Mouse (Mus musculus) left cerebral cortex, adult 9 months (tissue): ENCODE measurements at regions not wholly inside any gene's neighbourhood (a gene's known extent, or its start where the extent isn't known, plus 50 kb on each side); places are given as distances from the start of the nearest gene placed in this dataset.
"Not testable (repeated sequence)": the region's sequence is repeated elsewhere in the genome, so short reads cannot be mapped to it uniquely, and the experiment has no call there.

Source experiments
- DNase-seq, 2 experiments: peaks; one replicate each; pipeline ENCODE4 v3.0.0; 2022; ENCODE audit warnings: low spot score in 2 of 2

DNA sequence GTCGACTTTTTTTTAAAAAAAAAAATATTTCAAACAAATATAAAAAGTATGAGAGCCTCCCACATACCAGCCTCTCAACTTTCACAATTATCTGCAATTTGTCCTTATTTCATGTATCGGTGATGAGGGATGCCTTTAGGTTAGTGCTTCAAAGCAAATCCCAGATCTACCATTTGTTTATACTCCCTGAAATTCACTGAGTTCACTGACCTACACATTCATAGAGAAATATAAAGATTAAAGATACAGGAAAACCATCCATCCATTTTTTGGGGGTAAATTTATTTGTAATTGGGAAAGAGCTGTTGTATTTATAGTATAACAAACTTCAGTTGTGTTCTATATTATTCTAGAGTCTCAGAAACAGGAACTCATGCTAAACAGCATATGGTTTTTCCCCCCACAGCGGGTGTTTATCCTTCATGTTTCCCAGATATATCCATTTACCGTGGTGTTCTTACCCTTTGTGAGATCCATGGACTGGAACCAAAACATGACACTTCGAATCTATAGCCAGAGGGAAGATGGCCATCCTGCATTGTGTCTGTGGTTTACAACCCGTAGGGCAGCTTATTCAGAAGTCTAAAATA, 120.1 kb upstream of the Cpsf6 start:
- DNase-seq = no peak

GRCm38 (mm10) chr10:117499177-117499863, 119.5 kb upstream of the Cpsf6 start:
- no peak for DNase-seq

DNA sequence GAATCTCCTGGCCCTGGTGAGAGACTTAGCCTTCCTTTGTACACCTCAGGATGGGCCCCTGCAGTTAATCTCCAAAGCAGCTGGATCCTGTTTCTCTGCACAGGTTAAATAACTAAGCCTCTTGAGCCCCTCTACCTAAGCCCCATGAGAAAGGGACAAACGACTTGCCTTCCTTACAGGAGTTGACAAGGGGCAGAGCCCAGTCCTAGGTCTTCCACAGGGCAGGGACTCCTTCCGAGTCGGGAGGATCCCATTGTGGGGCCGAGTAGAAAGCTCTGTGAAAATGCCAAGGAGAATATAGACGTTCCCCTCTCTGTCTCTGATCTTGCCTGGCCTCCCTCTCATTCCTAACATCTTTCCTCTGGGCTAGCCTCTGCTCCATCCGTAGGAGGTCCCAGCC, 118.7 kb upstream of the Cpsf6 start:
- no peak for DNase-seq

DNA sequence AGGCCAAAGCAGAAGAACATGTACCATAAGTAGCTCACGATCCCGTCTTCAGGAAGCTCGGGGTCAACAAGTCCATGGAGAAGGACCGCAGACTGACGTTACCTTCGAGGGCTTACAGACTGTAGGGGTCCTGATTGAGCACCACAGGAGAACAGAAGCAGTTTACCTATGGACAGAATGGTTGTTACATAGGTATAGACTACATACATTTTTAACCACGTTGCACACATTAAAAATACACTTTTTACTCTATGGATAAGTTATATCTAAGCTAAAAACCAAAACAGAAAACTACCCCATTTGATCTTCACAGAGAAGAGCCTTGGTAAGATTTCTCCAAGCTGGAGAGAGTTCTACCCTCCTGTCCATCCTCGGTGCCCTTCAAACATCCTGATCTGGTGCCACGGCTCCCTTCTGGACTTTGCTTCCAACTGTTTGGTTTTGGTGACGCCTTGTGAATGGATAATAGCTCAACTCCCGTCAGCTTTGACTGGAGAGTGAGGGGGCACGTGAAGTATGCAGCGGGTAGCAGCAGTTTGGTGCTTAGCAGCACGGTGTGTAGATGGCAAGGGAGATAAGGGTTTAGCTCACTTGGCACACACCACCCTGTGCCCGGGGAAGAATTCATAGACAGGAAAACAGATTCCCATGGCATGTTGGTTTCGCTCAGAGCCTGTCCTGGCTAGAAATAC, 117.9 kb upstream of the Cpsf6 start:
- DNase-seq = no peak

DNA sequence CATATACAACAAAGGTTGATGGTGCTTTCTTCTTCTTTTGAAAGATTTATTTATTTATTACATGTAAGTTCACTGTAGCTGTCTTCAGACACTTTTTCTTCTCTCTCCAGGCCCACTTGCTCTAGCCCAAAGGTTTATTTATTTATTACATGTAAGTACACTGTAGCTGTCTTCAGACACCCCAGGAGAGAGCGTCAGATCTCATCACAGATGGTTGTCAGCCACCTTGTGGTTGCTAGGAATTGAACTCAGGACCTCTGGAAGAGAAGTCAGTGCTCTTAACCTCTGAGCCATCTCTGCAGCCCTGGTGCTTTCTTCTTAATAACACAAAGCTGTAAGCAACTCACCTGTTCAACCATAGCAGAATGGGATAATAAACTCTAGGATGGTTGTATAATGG, 117.3 kb upstream of the Cpsf6 start:
- DNase-seq = not testable (repeated sequence)

DNA sequence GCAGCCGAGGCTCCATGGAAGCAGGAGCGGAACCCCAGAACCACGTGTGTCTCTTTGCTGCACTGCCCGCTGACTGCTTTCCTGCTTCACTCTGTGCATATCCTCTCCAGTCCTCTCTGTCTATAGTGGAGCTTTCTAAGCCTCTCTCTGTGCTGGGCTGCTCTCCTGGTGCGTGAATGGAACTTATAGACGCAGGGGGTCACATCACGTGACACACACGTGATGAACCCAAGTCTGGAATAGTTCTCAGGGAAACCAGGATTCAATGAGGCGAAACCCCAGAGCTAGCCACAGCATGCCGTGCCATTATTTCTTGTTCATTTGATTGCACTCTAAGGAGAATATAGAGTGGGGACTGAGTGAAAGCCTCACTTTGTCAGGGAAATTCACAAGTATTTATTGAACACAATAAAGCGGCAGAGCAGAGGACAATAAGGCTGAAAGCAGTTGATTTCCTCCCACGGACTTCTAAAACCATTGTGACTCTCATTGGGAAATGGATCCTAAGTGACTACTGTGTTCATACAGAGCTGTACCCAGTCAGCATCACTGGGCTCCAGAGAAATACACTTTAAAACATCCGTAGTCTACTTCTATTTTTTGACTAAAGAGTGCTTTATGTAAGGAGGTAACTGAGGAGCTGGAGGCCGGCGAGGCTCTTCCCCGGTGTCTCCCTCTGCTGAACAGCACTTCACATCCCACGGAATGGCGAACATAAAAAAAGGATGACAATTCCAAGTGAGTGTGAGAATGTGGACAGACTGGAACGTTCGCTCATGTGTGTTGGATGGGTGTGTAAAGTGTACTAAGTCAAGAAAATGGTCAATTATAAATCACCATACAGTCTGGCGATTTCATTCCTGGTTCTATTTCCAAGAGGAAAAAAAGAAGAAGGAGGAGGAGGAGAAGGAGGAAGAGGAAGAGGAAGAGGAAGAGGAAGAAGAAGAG, 116.5 kb upstream of the Cpsf6 start:
- DNase-seq = no peak

DNA sequence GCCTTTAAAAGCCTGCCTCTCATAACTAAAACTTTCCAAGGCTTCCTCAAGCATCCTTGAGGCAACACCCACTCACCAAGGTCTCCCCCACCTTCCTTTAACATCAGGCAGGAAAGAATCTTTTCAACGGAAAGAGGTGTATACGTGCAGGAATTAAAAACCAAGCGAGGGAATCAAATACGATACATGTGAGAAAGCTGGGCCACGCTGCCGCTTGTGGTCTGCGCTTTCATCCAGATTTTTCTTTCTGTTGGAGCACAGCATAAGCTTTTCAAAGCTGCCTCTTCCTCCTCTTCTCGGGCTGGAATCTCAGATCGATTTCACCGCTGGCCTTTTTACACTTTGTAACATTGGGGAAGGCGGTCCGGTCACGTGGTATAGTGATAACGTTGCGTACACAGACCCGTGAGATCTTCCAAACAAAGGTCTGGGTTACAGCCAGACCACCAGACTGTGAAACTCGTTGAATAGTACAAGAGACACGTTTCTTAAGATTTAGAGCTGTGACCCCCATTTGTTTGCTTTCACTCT, 114.4 kb upstream of the Cpsf6 start:
- DNase-seq = no peak

GRCm38 (mm10) chr10:117493824-117494121, 114.0 kb upstream of the Cpsf6 start:
- DNase-seq = no peak

GRCm38 (mm10) chr10:117493091-117493823, 113.4 kb upstream of the Cpsf6 start:
- no peak for DNase-seq

DNA sequence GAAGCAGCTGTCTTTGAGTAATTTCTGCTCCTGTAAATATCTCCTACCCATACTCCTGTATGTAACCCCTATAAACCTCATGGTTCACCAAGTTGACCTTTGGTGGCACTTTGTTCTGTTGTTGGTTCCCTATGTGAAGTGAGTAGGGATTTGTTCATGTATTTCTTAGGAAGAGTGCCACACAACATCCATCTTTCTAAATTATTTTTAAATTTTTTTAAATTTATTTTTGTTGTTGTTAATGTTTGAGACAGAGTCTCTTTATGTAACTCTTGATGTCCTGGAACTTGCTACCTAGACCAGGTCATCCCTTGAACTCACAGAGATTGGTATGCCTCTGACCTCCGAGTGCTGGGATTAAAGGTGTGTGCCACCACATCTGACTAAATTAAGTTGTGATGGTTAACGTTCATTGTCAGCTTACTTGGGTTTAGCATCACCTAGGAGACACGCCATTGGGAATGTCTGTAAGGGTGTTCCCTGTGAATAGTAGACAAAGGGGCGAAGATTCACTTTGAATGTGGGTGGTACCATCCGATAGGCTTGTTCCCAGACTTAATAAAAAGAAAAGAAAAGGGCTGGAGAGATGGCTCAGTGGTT, 112.7 kb upstream of the Cpsf6 start:
- DNase-seq = no peak

DNA sequence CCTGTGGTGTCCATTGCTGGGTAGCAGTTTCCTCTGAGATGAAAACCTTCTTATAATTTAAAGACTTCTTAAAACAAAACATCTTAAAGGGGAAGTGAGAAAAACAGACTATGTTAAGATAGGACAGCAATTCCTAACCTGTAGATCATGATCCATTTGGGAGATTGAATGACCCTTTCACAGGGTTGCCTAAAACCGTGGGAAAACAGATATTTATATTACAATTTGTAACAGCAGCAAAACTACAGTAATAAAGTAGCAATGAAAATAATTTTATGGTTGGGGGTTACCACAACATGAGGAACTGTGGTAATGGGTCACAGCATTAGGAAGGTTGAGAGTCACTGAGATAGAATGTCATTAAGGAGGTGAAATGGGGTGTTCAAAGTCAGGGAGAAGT, 111.9 kb upstream of the Cpsf6 start:
- no peak for DNase-seq

DNA sequence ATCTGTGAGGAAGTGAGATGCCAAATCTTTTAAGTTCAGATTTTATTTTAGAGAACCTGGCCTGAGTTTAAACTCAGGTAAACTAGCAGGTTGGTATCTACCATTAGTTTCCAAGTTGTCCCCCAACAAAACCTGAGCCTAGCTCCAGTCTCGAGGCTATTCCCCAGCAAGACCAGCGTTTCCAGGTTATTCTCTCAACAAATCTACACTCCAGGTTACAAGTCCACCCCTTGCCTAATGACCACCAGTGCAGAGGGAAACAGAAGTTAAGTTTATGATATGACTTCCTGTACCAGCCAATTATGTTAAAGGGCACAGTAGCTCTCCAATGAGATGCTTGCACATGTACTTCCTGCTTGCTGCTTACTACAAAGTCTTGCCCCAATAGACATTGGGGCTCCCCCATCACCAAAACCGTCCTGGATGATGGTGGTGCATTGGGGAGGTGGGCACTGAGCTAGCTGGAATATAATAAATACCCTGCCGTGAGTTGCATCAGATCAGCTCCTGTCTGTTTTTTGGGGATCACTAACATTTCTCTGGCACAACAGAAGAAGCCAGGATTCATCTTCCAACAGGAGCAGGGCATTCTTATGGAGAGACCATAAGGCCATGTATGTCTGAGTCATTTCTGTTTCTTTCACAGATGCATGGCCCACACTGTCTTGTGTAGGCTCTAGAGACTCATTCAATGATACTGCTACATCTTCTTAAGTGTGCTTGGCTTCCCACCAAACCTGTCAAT, 111.2 kb upstream of the Cpsf6 start:
- DNase-seq = no peak

DNA sequence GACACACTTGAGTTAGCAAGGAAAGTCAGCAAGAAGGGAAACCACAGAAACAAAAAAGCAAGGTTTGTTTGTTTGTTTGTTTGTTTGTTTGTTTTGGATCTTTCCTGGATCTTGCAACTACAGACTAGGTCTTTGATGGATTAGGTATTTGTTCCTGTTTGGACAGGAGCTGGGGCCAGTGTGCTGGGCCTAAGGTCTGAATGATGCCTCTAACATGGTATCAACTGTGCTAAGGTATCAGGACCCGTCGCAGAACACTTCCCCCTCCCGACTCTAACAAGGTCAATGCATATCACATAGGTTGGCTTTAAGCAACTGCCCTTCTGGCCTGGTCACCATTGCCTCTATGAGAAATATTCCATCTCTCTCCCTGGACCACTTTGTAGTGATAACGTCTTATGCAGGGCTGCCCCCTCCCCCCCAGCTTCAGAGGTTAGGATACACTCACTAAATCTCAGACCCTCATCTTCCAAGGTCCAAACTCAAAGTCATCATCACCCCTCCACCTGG, 103.3 kb upstream of the Cpsf6 start:
- no peak for DNase-seq

GRCm38 (mm10) chr10:117482361-117482760, 102.5 kb upstream of the Cpsf6 start:
- DNase-seq = no peak

DNA sequence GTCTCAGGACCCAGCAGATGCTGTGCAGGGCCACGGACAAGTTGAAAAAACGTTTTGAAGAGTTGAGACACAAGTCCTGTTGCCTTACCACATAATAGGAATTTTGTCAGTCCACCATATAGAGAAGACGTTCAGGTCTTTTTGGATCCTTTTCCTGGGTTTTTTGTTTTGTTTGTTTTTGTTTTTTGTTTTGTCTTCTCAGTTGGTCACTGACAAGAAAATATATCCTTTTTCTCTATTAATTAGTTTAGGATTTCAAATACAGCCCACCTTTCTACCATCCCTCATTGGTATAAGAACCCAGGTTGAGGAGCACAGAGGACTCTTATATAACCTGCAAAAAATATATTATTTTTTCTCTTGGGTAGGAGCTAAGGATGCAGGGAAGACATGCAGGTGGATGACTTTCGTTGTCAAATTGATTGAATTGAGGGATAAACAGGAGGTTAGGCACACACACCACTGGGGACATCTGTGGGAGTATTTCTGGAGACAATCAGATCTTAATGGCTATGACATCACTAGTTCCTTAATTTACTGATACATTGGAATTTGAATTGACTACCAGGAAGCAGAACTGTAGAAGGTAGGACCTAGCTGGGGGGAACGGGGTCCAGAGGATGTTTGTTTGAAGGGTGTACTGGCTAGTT, 101.7 kb upstream of the Cpsf6 start:
- no peak for DNase-seq

- DNase-seq = no peak
Observed at GRCm38 (mm10) chr10:117480456-117480850, 100.6 kb upstream of the Cpsf6 start.

DNA sequence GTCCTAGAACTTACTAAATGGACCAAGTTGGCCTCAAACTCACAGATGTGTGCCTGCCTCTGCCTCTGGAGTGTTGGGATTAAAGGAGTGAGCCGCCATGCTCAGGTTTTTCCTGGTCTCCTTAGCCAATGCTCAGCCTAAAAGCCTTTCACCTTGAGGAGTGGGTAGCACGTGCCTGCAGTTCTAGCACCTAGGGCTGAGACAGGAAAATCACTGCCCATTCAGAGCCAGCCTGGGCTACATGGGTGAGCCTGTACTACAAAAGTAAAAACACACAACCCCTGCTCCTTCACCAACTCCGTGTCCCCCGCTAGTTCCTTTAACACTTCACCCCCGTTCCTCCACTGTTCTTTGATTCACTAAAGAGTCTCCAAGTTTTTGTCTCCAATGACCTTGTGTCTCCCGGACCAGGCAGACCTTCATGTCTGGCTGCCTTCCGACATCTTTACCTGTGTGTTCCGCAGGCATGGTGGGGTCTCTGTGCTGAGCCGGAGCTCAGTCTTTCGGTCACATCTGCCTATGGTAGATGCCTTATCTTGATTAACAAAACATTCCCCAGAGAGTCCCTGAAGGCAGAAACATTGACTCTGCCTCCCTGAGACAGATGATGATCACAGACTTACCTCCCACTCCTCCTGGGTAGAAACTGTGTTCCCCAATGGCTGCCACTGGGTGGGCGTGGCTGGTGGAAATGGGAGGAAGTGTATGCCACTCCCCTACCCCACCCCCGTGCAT, 100.1 kb upstream of the Cpsf6 start:
- no peak for DNase-seq

DNA sequence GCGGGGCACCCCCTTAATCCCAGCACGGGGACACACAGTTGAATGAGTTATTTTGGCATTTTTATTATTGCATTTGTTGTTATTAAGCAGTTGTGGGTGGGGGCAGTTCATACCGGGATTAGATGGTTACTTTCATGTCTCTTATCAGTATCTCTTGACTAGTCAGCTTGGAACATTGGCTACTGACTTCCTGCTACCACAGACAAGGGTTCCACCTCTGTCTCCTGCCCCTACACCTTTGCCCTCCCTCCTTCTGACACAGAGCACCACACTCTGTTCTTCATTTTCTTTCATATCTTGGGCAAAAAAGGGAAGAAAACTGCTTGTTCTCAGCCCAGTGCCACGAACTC, 99.1 kb upstream of the Cpsf6 start:
- DNase-seq = no peak
